Mouse (Mus musculus): Measurements from ENCODE around the gene Zmat5. TPM values are rescaled to one million over a fixed set of nuclear protein-coding genes. Genes with fewer than 3 reads are reported as not detected.

The Zmat5 gene
- polyA plus RNA-seq, 1 experiment from 2014 or later, result 12.8 TPM

DNA sequence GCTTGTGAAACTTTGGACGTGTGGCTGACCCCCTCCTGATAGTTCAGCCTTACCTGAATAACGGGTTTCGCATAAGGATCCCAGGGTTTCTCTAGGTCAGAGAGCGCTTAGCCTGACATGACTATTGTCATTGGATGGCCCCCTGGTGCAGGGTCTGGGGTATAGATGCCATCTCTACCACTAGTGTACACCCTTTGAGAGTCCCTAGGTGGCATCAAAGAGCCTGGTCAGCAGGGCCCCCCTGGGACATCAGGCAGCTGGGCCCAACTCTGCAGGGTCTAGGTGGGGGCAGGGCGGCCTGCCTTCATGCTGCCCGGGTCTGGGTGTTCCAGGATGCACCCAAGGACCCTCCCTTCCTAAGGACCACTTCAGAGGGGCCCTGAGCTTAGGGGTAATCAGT is 31.9 kb downstream of the Zmat5 start:
- Histone ChIP-seq H3K4me3 (ENCODE audit: inconsistent target) (no peak overlapping the region), H3K79me2 (ENCODE audit: inconsistent target) (no peaks in the 10 kb centered on the region), H3K27ac (no peak overlapping the region), H3K36me3 (ENCODE audit: inconsistent target) (peaks cover 7% of the 10 kb centered on the region; the same call in 1 of the 2 replicates)
- WGBS (ENCODE audit: missing documents), result 91% methylated on average over 5 of the region's 6 CpGs

DNA sequence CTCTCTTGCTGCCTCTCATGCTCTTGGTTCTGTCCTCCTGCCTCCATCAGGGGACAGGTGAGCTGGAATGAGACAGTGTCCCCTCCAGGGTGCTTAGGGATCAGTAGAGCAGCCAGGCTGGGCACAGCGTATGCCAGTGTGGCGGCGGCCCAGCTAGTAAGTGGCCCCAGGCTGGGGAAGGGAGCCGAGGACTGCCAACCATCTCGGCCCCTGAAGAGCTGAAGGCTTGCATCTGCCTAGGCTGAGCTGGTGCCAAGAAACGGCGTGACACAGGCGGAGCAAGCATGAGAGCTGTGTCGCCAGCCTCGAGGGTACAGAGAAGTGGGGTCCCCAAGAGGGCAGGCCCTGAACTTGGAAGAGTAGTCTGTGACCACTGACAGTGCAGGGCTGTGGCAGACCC is 33.2 kb downstream of the Zmat5 start:
- 96% methylated on average over 10 of the region's 10 CpGs for WGBS (ENCODE audit: missing documents)
- peaks cover 7% of the 10 kb centered on the region; the same call in 1 of the 2 replicates for H3K36me3 ChIP-seq (ENCODE audit: inconsistent target)
- H3K4me3 ChIP-seq (ENCODE audit: inconsistent target), result no peak overlapping the region
- H3K79me2 ChIP-seq (ENCODE audit: inconsistent target), result no peaks in the 10 kb centered on the region
- H3K27ac ChIP-seq, result no peak overlapping the region

DNA sequence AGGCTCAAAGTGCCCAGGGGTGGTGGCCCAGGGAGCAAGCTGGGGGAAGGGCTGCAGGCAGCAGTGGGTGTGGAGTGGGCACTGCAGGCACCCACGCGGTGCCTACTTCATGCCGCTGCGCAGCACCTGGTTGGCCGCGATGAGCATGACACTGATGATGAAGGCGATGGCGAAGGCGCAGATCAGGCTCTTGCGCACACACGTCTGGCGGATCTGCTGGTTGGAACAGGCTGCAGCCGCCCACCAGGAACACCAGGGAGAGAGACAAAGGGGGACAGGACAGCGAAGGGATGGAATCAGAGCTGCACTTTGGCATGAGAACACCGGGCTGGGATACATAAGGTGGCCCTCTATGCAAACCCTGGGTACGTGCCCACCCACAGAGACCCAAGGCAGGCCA is 34.2 kb downstream of the Zmat5 start:
- Histone ChIP-seq H3K27ac (no peak overlapping the region), H3K36me3 (ENCODE audit: inconsistent target) (peaks cover 7% of the 10 kb centered on the region; the same call in 1 of the 2 replicates), H3K79me2 (ENCODE audit: inconsistent target) (no peaks in the 10 kb centered on the region), H3K4me3 (ENCODE audit: inconsistent target) (no peak overlapping the region)
- WGBS (ENCODE audit: missing documents), result 95% methylated on average over 14 of the region's 16 CpGs

DNA sequence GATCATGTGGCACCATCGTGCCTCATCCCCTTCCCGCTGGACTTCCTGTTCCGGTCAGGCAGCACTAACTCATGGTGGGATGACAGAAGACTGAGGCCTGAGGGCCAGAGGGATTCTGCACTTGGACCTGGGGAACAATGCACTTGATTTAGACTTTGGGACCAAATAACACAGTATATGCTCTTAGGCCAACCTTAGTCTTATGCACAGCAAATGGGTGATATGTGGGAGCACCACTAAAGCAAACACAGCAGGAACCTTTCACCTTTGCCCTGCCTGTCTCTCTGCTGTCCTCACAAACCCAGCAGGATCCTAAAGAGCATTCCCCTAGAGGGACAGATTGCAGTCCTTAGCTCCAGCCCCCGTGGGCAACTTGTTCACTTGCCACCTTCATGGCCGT is 36.3 kb downstream of the Zmat5 start:
- Histone ChIP-seq H3K27ac (no peak overlapping the region), H3K79me2 (ENCODE audit: inconsistent target) (no peaks in the 10 kb centered on the region), H3K36me3 (ENCODE audit: inconsistent target) (no peaks in the 10 kb centered on the region), H3K4me3 (ENCODE audit: inconsistent target) (no peak overlapping the region)
- WGBS (ENCODE audit: missing documents), result 57% methylated on average over 5 of the region's 5 CpGs

DNA sequence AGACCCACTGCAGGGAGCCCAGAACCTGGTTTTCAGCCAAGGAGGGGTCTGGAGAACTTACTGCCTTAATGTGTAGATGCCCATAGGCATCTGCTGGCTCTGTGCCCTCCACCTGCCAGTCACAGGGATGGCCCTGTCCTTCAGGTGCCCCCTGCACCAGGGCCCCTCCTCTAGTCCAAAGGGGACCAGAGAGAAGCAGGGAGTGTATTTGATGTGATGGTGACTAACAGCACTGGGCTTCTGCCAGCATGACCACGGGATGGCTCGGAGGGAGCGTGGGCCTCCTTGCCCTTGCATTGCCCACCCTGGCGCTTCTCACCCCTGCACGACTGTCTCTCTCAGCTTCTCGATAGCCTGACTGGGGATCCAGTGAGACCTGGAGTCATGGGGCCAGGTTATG is 40.2 kb downstream of the Zmat5 start:
- 53% methylated on average over 6 of the region's 6 CpGs for WGBS (ENCODE audit: missing documents)
- Histone ChIP-seq H3K4me3 (ENCODE audit: inconsistent target) (no peak overlapping the region), H3K27ac (no peak overlapping the region), H3K36me3 (ENCODE audit: inconsistent target) (no peaks in the 10 kb centered on the region), H3K79me2 (ENCODE audit: inconsistent target) (no peaks in the 10 kb centered on the region)

DNA sequence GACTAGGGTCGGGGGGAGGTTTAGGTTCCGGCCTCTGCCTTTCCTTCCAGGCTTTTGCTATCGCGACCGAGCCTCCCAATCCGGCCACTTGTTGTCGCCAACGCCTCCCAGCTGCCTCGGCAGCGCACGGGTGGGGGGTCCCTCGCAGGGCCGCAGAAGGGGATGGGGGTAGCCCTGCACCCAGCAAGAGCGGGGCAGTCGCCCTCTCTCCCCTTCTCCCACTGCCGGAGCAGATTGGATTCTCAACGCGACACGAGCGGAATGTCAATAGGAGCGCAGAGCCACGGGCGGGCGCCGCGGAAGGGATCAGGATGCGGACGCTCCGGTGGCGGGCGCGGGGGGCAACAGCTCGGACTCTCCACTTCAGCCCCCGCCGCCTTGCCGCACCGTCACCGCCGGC is 41.5 kb downstream of the Zmat5 start:
- no peaks in the 10 kb centered on the region for H3K79me2 ChIP-seq (ENCODE audit: inconsistent target)
- H3K36me3 ChIP-seq (ENCODE audit: inconsistent target), result no peaks in the 10 kb centered on the region
- no peak overlapping the region for H3K4me3 ChIP-seq (ENCODE audit: inconsistent target)
- 4% methylated on average over 39 of the region's 39 CpGs for WGBS (ENCODE audit: missing documents)
- H3K27ac ChIP-seq, result no peak overlapping the region

DNA sequence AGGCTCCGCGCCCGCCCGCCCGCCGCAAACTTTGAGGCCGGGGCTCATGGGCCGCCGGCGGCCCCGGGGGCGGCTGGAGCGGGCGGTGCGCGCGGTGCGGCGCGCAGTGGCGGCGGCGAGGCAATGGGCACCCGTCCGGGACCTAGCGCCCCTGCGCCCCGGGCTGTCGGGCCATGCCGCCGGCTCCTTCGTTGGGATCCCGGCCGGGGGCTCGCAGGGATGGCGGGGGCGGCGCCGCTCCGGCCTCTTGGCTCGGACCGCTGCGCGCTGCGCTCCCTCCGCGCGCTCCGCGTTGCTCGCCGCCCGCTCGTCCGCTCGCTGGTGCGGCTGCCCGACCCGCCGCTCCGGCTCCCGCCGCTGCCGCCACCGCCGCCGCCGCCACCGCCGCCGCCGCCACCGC is 42.3 kb downstream of the Zmat5 start, which contains the start of gene Cabp7:
TSS of gene Cabp7 (minus strand) at position 46 of the 400 bp plus-strand sequence.
- Histone ChIP-seq H3K27ac (no peak within 1 kb of the TSS), H3K4me3 (ENCODE audit: inconsistent target) (no peak within 1 kb of the TSS), H3K79me2 (ENCODE audit: inconsistent target) (no peaks in the 10 kb centered on the region), H3K36me3 (ENCODE audit: inconsistent target) (no peaks in the 10 kb centered on the region)
- 1% methylated on average over 36 of the region's 73 CpGs for WGBS (ENCODE audit: missing documents)

DNA sequence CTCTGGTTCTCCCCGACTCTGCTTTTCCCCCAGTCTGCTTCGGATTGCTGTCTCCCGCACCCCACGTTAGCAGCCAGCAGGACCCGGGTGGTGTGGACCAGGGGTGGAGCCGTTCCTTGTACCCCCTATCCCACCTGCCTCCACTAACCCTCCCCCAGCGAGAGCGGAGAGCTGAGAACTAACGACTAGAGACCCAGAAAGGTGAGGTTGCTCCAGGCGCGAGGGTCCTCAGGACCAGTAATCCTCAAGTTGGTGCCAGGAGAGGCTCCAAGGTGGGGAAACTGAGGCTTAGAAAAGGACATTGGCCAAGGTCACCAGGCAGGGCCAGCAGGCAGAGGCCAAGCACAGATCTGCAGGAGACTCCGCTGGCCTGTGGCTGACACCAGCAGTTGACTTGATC is 42.8 kb downstream of the Zmat5 start:
- WGBS (ENCODE audit: missing documents), result 11% methylated on average over 11 of the region's 12 CpGs
- Histone ChIP-seq H3K36me3 (ENCODE audit: inconsistent target) (no peaks in the 10 kb centered on the region), H3K79me2 (ENCODE audit: inconsistent target) (no peaks in the 10 kb centered on the region), H3K27ac (no peak overlapping the region), H3K4me3 (ENCODE audit: inconsistent target) (no peak overlapping the region)

DNA sequence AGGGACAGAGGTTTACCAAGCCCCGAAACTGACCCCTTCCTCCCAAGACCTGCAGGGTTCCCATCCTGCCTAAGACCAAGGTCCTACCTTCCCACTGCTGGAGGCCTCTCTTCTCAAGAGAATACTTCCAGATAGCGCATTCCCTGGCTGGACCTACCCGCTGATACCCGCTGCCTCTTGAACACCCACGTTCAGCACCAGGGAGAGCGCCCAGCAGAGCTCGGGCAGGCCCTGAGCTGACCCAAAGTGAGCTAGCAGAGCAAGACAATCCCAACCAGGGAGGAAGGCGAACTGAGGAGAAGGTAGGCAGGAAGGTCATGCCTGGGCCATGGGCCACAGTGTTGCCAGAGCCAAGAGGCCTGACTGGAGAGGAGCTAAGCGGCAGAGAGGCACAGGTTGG is 45.8 kb downstream of the Zmat5 start:
- Histone ChIP-seq H3K79me2 (ENCODE audit: inconsistent target) (no peaks in the 10 kb centered on the region), H3K4me3 (ENCODE audit: inconsistent target) (no peak overlapping the region), H3K36me3 (ENCODE audit: inconsistent target) (no peaks in the 10 kb centered on the region), H3K27ac (no peak overlapping the region)
- 9% methylated on average over 9 of the region's 9 CpGs for WGBS (ENCODE audit: missing documents)

DNA sequence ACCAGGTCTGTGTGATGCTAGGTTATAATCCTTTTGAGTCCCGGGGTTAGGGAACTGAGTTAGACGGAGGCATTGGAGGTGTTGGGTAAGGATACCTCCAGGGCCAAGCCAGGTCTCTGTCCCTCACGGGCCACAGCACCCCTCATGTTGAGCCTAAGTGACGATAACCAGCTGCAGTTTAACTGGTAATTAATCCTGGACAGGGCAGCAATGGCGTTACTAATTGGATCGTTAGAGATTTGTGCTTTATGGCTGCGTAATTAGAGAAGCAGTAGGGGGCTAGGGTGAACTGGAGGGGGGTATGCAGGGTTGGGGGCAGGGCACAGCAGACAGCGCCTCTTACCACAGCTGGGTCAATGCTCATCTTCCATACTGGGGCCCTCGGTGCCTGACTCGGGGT is 48.4 kb downstream of the Zmat5 start:
- H3K27ac ChIP-seq, result no peak overlapping the region
- H3K4me3 ChIP-seq (ENCODE audit: inconsistent target), result no peak overlapping the region
- WGBS (ENCODE audit: missing documents), result 50% methylated on average over 10 of the region's 10 CpGs
- H3K79me2 ChIP-seq (ENCODE audit: inconsistent target), result no peaks in the 10 kb centered on the region
- H3K36me3 ChIP-seq (ENCODE audit: inconsistent target), result no peaks in the 10 kb centered on the region

DNA sequence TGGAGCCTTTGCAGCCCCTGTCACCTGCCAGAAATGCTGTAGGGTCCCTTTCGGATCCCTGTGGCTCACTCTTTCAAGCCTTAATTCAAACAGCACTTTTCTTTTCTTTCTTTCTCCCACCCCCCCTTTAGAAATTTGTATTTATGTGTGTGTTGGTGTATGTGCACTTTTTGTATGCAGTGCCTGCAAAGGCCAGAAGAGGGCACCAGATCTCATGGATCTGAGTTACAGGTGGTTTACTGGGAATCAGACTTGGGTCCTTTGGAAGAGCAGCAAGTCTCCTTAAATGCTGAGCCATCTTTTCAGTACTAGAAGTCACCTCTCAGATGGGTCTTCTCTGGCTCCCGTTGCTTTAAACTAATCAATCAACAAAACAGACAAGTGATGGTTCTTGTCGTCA is 49.6 kb downstream of the Zmat5 start:
- no peak overlapping the region for H3K27ac ChIP-seq
- WGBS (ENCODE audit: missing documents), result 100% methylated on average over 3 of the region's 3 CpGs

DNA sequence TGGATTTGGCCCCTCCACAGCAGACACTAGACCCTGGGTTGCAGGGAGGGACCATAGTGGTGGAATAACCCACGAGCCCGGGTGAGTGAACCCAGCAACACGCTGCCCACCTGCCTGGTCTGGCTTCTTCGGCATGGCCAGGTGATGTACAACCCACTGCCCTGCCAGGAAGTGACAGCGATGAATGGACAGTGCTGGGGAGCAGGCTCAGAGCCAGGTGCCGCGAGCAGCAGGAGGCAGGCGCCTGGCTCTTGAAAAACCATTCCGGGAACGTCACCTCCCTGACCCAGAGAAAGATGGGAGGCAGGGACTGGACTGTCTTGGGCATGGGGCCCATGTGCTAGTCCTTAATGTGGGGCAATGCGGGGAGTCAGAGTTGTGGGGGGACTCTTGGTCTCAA is 50.4 kb downstream of the Zmat5 start:
- Histone ChIP-seq H3K4me3 (ENCODE audit: inconsistent target) (no peak overlapping the region), H3K79me2 (ENCODE audit: inconsistent target) (no peaks in the 10 kb centered on the region), H3K27ac (no peak overlapping the region), H3K36me3 (ENCODE audit: inconsistent target) (no peaks in the 10 kb centered on the region)
- WGBS (ENCODE audit: missing documents), result 82% methylated on average over 11 of the region's 11 CpGs

More for the DNA sequence above, 49.6 kb downstream of the Zmat5 start:
- Histone ChIP-seq H3K79me2 (ENCODE audit: inconsistent target) (no peaks in the 10 kb centered on the region), H3K36me3 (ENCODE audit: inconsistent target) (no peaks in the 10 kb centered on the region), H3K4me3 (ENCODE audit: inconsistent target) (no peak overlapping the region)

DNA sequence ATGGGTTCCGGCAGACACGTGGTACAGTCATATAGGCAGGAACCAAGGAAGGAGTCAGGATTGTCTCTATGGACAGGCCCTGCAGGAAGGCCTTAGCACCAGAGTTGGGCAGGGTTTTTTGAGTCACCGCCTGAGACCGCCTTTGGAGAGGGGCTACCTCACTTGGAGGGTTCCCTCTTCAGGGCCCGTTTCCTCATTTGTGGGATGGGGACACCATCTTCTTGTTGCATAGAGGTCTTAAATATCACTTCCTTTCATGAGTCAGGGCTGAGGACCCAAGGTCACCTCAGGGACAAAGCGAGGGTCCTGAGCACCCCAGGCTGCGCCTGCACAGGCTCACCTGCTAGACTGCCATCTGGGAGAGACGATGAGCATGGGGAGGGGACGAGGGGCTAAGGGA is 52.0 kb downstream of the Zmat5 start:
- H3K36me3 ChIP-seq (ENCODE audit: inconsistent target), result no peaks in the 10 kb centered on the region
- H3K79me2 ChIP-seq (ENCODE audit: inconsistent target), result no peaks in the 10 kb centered on the region
- H3K4me3 ChIP-seq (ENCODE audit: inconsistent target), result no peak overlapping the region
- WGBS (ENCODE audit: missing documents), result 70% methylated on average over 9 of the region's 9 CpGs
- H3K27ac ChIP-seq, result no peak overlapping the region

DNA sequence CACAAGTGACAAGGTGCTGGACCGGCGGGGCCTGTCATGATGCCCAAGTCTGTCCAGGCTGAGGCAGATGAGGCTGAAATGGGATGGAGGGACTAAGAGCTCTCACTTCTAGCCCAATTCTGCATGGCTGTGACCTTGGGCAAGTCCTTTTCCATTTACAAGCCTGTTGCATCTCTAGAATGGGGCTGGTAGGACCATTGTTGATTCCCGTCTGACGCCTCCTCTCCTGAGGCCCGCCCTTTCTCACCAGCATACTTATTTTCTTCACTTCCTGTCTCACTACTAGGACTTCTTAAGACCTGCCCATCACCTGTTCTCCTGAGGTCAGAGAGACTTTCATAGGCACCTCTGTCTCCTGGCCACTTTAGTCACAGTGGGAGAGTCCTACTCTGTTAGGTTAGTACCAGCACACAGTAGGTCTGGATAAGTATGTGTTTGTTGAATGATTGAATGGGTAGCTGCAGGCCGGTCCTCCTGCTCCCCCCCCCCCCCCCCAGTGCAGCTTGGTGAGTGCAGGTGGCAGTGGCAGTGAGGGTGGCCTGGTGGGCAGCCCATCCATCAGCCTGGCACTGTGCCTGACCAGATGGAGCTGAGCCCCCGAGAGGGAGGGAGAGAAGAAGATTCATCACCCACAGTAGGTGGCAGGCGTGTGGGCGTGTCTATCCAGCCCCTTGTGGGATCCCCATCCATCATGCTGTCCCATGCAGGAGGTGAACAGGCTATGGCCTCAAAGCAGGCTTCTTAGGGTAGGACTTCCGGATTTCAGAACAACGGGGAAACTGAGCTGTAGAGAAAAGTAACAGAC is 52.7 kb downstream of the Zmat5 start:
- 67% methylated on average over 11 of the region's 11 CpGs for WGBS (ENCODE audit: missing documents)
- Histone ChIP-seq H3K36me3 (ENCODE audit: inconsistent target) (no peaks in the 10 kb centered on the region), H3K27ac (no peak overlapping the region), H3K79me2 (ENCODE audit: inconsistent target) (no peaks in the 10 kb centered on the region), H3K4me3 (ENCODE audit: inconsistent target) (no peak overlapping the region)

DNA sequence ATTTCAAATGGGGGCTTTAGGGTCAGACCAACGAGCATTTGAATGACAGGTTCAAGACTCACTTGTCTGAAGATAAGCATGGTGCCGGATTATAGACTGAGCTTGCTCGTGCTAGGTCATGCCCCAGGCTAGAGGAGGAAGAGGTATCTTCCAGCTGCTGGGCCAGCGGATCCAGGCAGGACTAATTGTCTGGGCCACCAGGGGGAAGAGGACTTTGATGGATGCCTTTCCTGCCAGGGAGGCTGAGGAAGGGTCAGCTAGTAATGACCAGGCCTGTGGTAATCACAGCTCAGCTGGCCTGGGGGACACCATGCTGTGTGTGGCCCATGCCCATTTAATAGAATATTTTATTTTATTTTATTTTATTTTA is 53.3 kb downstream of the Zmat5 start:
- H3K27ac ChIP-seq, result no peak overlapping the region
- H3K4me3 ChIP-seq (ENCODE audit: inconsistent target), result no peak overlapping the region
- H3K79me2 ChIP-seq (ENCODE audit: inconsistent target), result no peaks in the 10 kb centered on the region
- H3K36me3 ChIP-seq (ENCODE audit: inconsistent target), result no peaks in the 10 kb centered on the region
- 77% methylated on average over 4 of the region's 4 CpGs for WGBS (ENCODE audit: missing documents)

DNA sequence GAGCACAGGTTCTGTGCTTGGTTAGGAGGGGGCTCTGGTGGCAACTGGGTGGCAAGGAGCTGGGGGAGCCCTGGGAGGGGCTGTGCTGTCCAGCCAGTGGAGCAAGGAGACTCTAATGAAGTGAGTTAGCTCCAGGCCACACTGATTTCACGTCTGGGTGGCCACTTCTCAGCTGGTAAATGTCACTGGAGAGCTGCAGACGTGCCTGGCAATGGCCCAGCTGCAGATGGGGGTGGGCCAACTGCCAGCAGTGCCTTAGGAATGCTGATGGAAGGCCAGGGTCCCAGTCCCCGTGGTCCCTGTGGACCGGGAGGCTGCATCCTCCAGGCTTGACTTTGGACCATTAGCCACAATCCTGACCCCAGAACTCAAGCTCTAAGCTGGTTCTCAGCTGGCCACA is 56.0 kb downstream of the Zmat5 start:
- H3K4me3 ChIP-seq (ENCODE audit: inconsistent target), result no peak overlapping the region
- H3K27ac ChIP-seq, result no peak overlapping the region
- no peaks in the 10 kb centered on the region for H3K36me3 ChIP-seq (ENCODE audit: inconsistent target)
- WGBS (ENCODE audit: missing documents), result 71% methylated on average over 4 of the region's 4 CpGs
- no peaks in the 10 kb centered on the region for H3K79me2 ChIP-seq (ENCODE audit: inconsistent target)
